Mouse (Mus musculus) liver, embryonic 14.5 days (tissue): ENCODE results near the gene Gm21887.
"Not testable (repeated sequence)": the region's sequence is repeated elsewhere in the genome, so short reads cannot be mapped to it uniquely, and the experiment has no call there.

Source experiments
- CTCF ChIP-seq: IDR thresholded peaks from 2 replicates; pipeline ENCODE4 v1.5.1; 2016; ENCODE audit warnings: antibody characterized with exemption, low read depth, control low read depth
- EP300 ChIP-seq: IDR thresholded peaks from 2 replicates; pipeline ENCODE4 v1.6.1; 2016; ENCODE audit warnings: antibody characterized with exemption, low read depth

GRCm38 (mm10) chrX:170015883-170016282 lies 6.4 kb downstream of the Gm21887 start:
- TF ChIP-seq CTCF, EP300: not testable (repeated sequence)
